Mouse (Mus musculus): Measurements from ENCODE around the gene Tmem86b. TPM values are rescaled to one million over a fixed set of nuclear protein-coding genes. Genes with fewer than 3 reads are reported as not detected.
A peak's percentile ranks its signal among the peaks of the same experiment; 100 is the strongest.
"Not testable (repeated sequence)": the region's sequence is repeated elsewhere in the genome, so short reads cannot be mapped to it uniquely, and the experiment has no call there.

Gene Tmem86b
- total and polyA plus RNA-seq, 2 experiments: 39.5 to 404 TPM

- DNase-seq (ENCODE audit: extremely low read depth, low read depth, low spot score): no peak
- no peaks in the 10 kb centered on the region for H3K36me3 ChIP-seq (ENCODE audit: control insufficient read depth, insufficient read depth, low read length)
- no peaks in the 10 kb centered on the region for H3K4me1 ChIP-seq (ENCODE audit: control insufficient read depth, insufficient read depth, low read length)
- no peak overlapping the region for H3K9ac ChIP-seq (ENCODE audit: low read depth, low read length)
- no peak overlapping the region for H3K27ac ChIP-seq (replicated peaks; ENCODE audit: insufficient read depth, low read depth, low read length)
- no peak overlapping the region for H3K4me3 ChIP-seq (ENCODE audit: insufficient read depth, low read depth, low read length)
- no peak for TF ChIP-seq POLR2A (IDR thresholded peaks at IDR 0.05; ENCODE audit: extremely low read depth, insufficient read depth, low read length)
- no peaks in the 10 kb centered on the region for H3K79me2 ChIP-seq (ENCODE audit: control insufficient read depth, insufficient read depth, low read length)
- WGBS: 86% methylated on average over 6 of the region's 6 CpGs
- no peaks in the 10 kb centered on the region for H3K27me3 ChIP-seq (ENCODE audit: control insufficient read depth, insufficient read depth, low read length)
Measured at GRCm38 (mm10) chr7:4602969-4603368, 28.3 kb downstream of the Tmem86b start.

- WGBS: 71% methylated on average over 4 of the region's 4 CpGs
- not testable (repeated sequence) for H3K79me2 ChIP-seq (ENCODE audit: control insufficient read depth, insufficient read depth, low read length); H3K4me1 ChIP-seq (ENCODE audit: control insufficient read depth, insufficient read depth, low read length); H3K27ac ChIP-seq (replicated peaks; ENCODE audit: insufficient read depth, low read depth, low read length); H3K4me3 ChIP-seq (ENCODE audit: insufficient read depth, low read depth, low read length); H3K36me3 ChIP-seq (ENCODE audit: control insufficient read depth, insufficient read depth, low read length); H3K27me3 ChIP-seq (ENCODE audit: control insufficient read depth, insufficient read depth, low read length); H3K9ac ChIP-seq (ENCODE audit: low read depth, low read length)
- DNase-seq (ENCODE audit: extremely low read depth, low read depth, low spot score): peak; percentile 6
Measured at GRCm38 (mm10) chr7:4597046-4597445, 34.2 kb downstream of the Tmem86b start.

GRCm38 (mm10) chr7:4581481-4581880 lies 49.7 kb downstream of the Tmem86b start:
- H3K4me1 ChIP-seq (ENCODE audit: control insufficient read depth, insufficient read depth, low read length); H3K4me3 ChIP-seq (ENCODE audit: insufficient read depth, low read depth, low read length); H3K9ac ChIP-seq (ENCODE audit: low read depth, low read length); H3K27me3 ChIP-seq (ENCODE audit: control insufficient read depth, insufficient read depth, low read length); H3K36me3 ChIP-seq (ENCODE audit: control insufficient read depth, insufficient read depth, low read length); DNase-seq (ENCODE audit: extremely low read depth, low read depth, low spot score); H3K27ac ChIP-seq (replicated peaks; ENCODE audit: insufficient read depth, low read depth, low read length); H3K79me2 ChIP-seq (ENCODE audit: control insufficient read depth, insufficient read depth, low read length): not testable (repeated sequence)
- 83% methylated on average over 3 of the region's 3 CpGs for WGBS

Other genes starting within 250 kb of the Tmem86b start
- 0.07 TPM in 1 of 2 replicates, not detected in the other for gene Gp6, start 233.7 kb downstream of the Tmem86b start, total RNA-seq (2014; rRNA removed)
- gene Gp6, start 233.7 kb downstream of the Tmem86b start, polyA plus RNA-seq (2012; rRNA removed): not detected in 2 replicates
- gene Rdh13, start 185.8 kb downstream of the Tmem86b start, total RNA-seq (2014; rRNA removed): 5.5 and 6.5 TPM in 2 replicates
- 6.5 and 6.8 TPM in 2 replicates for gene Rdh13, start 185.8 kb downstream of the Tmem86b start, polyA plus RNA-seq (2012; rRNA removed)
- gene Eps8l1, start 170.7 kb downstream of the Tmem86b start, total RNA-seq (2014; rRNA removed): 2.9 and 6.5 TPM in 2 replicates
- gene Eps8l1, start 170.7 kb downstream of the Tmem86b start, polyA plus RNA-seq (2012; rRNA removed): 0.05 and 1.4 TPM in 2 replicates
- gene Ppp1r12c, start 129.7 kb downstream of the Tmem86b start, total RNA-seq (2014; rRNA removed): 21.2 and 21.8 TPM in 2 replicates
- 13.4 and 22.2 TPM in 2 replicates for gene Ppp1r12c, start 129.7 kb downstream of the Tmem86b start, polyA plus RNA-seq (2012; rRNA removed)
- gene Tnnt1, start 115.0 kb downstream of the Tmem86b start, total RNA-seq (2014; rRNA removed): 1.2 and 2.9 TPM in 2 replicates
- gene Tnnt1, start 115.0 kb downstream of the Tmem86b start, polyA plus RNA-seq (2012; rRNA removed): 0.20 and 0.61 TPM in 2 replicates
- gene Tnni3, start 107.2 kb downstream of the Tmem86b start, total RNA-seq (2014; rRNA removed): 0.54 TPM in 1 of 2 replicates, not detected in the other
- 0.76 and 0.82 TPM in 2 replicates for gene Tnni3, start 107.2 kb downstream of the Tmem86b start, polyA plus RNA-seq (2012; rRNA removed)
- 0.09 TPM in 1 of 2 replicates, not detected in the other for gene Dnaaf3, start 99.0 kb downstream of the Tmem86b start, total RNA-seq (2014; rRNA removed)
- gene Dnaaf3, start 99.0 kb downstream of the Tmem86b start, polyA plus RNA-seq (2012; rRNA removed): 0.24 and 0.44 TPM in 2 replicates
- gene Syt5, start 83.9 kb downstream of the Tmem86b start, total RNA-seq (2014; rRNA removed): not detected in 2 replicates
- gene Syt5, start 83.9 kb downstream of the Tmem86b start, polyA plus RNA-seq (2012; rRNA removed): not detected in 2 replicates
- gene Ptprh, start 27.4 kb downstream of the Tmem86b start, total RNA-seq (2014; rRNA removed): 0.18 TPM in 1 of 2 replicates, not detected in the other
- not detected in 2 replicates for gene Ptprh, start 27.4 kb downstream of the Tmem86b start, polyA plus RNA-seq (2012; rRNA removed)
- gene Ppp6r1, start 27.6 kb upstream of the Tmem86b start, total RNA-seq (2014; rRNA removed): 47.6 and 54.2 TPM in 2 replicates
- 77.5 and 79.2 TPM in 2 replicates for gene Ppp6r1, start 27.6 kb upstream of the Tmem86b start, polyA plus RNA-seq (2012; rRNA removed)
- gene Hspbp1, start 53.6 kb upstream of the Tmem86b start, total RNA-seq (2014; rRNA removed): 18.2 and 25.5 TPM in 2 replicates
- gene Hspbp1, start 53.6 kb upstream of the Tmem86b start, polyA plus RNA-seq (2012; rRNA removed): 27.3 and 30.6 TPM in 2 replicates
- gene Brsk1, start 59.2 kb upstream of the Tmem86b start, total RNA-seq (2014; rRNA removed): 0.07 and 0.09 TPM in 2 replicates
- 0.27 and 0.40 TPM in 2 replicates for gene Brsk1, start 59.2 kb upstream of the Tmem86b start, polyA plus RNA-seq (2012; rRNA removed)
- 0.07 and 0.28 TPM in 2 replicates for gene Tmem150b, start 93.8 kb upstream of the Tmem86b start, total RNA-seq (2014; rRNA removed)
- 0.19 and 0.44 TPM in 2 replicates for gene Tmem150b, start 93.8 kb upstream of the Tmem86b start, polyA plus RNA-seq (2012; rRNA removed)
- 7.8 and 9.5 TPM in 2 replicates for gene Kmt5c, start 108.7 kb upstream of the Tmem86b start, total RNA-seq (2014; rRNA removed)
- 23.5 and 35.1 TPM in 2 replicates for gene Kmt5c, start 108.7 kb upstream of the Tmem86b start, polyA plus RNA-seq (2012; rRNA removed)
- gene Cox6b2, start 121.7 kb upstream of the Tmem86b start, total RNA-seq (2014; rRNA removed): not detected in 2 replicates
- gene Cox6b2, start 121.7 kb upstream of the Tmem86b start, polyA plus RNA-seq (2012; rRNA removed): 0.67 and 1.3 TPM in 2 replicates
- not detected in 2 replicates for gene Fam71e2, start 139.9 kb upstream of the Tmem86b start, total RNA-seq (2014; rRNA removed)
- gene Fam71e2, start 139.9 kb upstream of the Tmem86b start, polyA plus RNA-seq (2012; rRNA removed): not detected in 2 replicates
- gene Il11, start 151.4 kb upstream of the Tmem86b start, total RNA-seq (2014; rRNA removed): not detected in 2 replicates
- 0.09 TPM in 1 of 2 replicates, not detected in the other for gene Il11, start 151.4 kb upstream of the Tmem86b start, polyA plus RNA-seq (2012; rRNA removed)
- gene Tmem190, start 151.5 kb upstream of the Tmem86b start, total RNA-seq (2014; rRNA removed): not detected in 2 replicates
- not detected in 2 replicates for gene Tmem190, start 151.5 kb upstream of the Tmem86b start, polyA plus RNA-seq (2012; rRNA removed)
- 16.4 and 17.3 TPM in 2 replicates for gene Tmem238, start 158.2 kb upstream of the Tmem86b start, total RNA-seq (2014; rRNA removed)
- gene Tmem238, start 158.2 kb upstream of the Tmem86b start, polyA plus RNA-seq (2012; rRNA removed): 73.2 and 92.1 TPM in 2 replicates
- 58.4 and 69.2 TPM in 2 replicates for gene Rpl28, start 161.5 kb upstream of the Tmem86b start, total RNA-seq (2014; rRNA removed)
- 211 and 226 TPM in 2 replicates for gene Rpl28, start 161.5 kb upstream of the Tmem86b start, polyA plus RNA-seq (2012; rRNA removed)
- 22.4 and 24.2 TPM in 2 replicates for gene Ube2s, start 181.2 kb upstream of the Tmem86b start, total RNA-seq (2014; rRNA removed)
- 45.9 and 74.3 TPM in 2 replicates for gene Ube2s, start 181.2 kb upstream of the Tmem86b start, polyA plus RNA-seq (2012; rRNA removed)
- gene Shisa7, start 213.3 kb upstream of the Tmem86b start, total RNA-seq (2014; rRNA removed): under 0.01 TPM in 1 of 2 replicates, not detected in the other
- gene Shisa7, start 213.3 kb upstream of the Tmem86b start, polyA plus RNA-seq (2012; rRNA removed): 0.02 and 0.12 TPM in 2 replicates
- gene Isoc2b, start 238.8 kb upstream of the Tmem86b start, total RNA-seq (2014; rRNA removed): 23.6 and 40.2 TPM in 2 replicates
- 24.0 and 34.6 TPM in 2 replicates for gene Isoc2b, start 238.8 kb upstream of the Tmem86b start, polyA plus RNA-seq (2012; rRNA removed)
- gene Isoc2a, start 245.7 kb upstream of the Tmem86b start, total RNA-seq (2014; rRNA removed): 54.3 and 63.5 TPM in 2 replicates
- gene Isoc2a, start 245.7 kb upstream of the Tmem86b start, polyA plus RNA-seq (2012; rRNA removed): 103 and 110 TPM in 2 replicates